Mouse (Mus musculus): ENCODE measurements at regions not wholly inside any gene's neighbourhood (a gene's known extent, or its start where the extent isn't known, plus 50 kb on each side); places are given as distances from the start of the nearest gene placed in this dataset.

DNA sequence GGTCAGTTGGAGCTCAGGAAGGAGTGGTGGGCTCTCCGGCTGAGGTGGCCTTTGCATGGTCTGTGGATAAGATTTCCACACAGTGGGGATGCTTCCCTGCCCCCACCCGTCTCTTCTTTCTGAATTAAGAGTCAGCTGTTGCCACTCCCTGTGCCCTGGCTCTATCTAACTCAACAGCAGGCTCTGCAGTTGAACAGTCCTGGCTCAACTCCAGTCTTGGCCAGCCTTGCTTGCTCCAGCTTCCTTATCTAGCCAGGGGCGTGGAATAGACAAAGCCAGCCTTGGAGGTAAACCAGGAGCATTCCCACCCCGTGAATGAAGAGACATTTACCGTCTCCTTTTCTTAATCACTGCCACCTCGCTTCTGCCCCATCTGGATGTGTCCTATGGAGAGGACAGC is 89.7 kb downstream of the Mn1 start:
- no peak for DNase-seq

DNA sequence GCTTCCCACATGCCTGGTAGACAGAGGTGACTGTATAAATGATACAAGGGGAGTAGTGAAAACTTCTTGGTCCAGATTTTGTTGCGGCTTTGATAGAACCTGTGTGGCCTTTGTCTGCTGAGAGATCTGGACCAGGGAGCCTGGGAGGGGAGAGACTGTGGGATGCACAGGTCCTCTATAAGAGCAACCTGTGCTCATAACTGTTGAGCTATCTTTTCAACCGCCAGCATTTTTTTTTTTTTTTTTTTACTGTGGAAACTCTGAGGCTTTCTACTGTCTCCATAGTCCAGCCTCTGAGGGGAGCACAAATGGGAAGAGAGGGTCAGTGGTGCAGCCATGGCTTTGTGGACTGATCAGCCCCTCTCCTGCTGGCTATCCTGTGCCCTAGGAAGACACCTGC is 90.2 kb downstream of the Mn1 start:
- no peak for DNase-seq

DNA sequence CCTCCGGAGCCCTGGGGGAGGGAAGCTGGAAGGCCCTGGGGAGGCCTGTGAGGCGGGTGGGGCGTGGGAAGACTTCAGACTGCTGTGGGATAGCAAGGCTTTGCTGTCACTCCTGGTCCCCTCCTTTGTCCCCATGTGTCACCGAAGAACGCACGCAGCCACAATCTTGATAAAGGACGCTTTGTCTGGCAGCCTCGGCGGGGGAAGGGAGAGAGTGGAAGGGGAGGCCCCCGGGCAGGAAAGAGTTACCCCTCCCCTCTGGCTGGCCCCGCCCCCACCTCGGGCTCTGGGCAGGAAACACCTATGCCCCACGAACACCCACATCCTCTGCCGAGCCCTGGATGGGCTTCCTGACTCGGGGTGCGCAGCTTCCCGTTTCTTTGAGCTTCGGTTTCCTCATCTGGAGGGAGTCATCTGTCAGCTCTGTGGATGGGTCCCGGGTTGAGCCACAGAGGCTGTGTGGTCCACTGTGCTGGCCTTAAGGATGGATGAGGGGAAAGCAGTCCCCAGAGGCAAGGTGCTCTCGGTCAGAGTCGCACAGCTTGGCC is 91.9 kb downstream of the Mn1 start:
- DNase-seq = peak; percentile 96 to 98

DNA sequence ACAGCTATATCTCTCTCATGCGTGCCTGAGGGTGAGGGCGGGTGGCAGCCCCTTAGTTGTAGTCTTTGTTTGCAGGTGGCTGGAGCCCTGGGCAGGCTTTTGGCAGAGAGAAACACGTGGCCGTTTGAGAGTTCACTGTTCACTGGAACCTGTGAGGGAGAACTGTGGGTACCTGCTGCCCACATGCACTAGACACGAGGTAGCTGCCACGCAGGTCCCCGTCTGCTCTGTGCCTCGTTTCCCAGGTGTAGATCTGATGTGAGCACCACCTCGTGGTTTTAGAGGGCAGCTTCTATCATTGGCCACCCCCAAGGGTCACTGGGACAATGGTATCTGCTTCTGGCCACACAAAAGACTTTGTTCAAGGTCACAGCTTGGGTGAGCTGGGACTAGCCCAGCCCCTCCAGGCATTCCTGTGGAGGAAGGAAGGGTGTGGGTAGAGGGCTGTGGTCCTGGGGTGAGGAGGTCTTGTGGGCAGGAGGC is 92.5 kb downstream of the Mn1 start:
- DNase-seq = no peak

DNA sequence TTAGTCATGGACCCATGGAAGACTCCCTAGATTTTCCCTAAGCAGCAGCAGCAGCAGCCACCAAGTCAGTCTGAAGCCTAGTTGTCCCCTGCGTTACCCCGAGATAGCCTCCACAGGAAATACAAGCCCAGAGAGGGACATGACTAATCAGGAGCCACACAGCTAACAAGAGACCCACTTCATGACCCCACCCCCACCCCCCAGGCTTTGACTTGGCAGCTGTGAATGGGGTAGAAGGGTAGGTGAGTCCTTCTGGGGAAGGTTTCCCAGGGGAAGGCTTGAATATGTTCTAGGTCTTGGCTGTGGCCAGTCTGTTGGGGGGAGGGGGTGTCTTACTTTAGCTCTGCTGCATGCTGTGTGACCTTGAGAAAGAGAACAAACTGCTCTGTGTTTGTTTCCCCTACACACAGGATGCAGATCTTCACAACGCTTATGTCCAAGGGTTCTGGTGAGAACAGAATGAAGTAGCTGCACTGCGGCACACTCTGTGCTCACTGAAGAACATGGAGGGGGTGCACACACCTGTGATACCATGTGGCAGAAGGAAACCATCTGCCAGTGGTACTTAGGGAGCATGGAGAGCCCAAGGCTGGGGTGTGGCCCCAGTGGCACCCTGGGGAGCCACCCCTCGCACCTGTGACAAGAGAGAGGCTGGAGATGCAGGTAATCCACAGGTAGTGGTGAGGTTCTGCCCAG is 93.2 kb downstream of the Mn1 start:
- DNase-seq = peak; percentile 56 to 77

DNA sequence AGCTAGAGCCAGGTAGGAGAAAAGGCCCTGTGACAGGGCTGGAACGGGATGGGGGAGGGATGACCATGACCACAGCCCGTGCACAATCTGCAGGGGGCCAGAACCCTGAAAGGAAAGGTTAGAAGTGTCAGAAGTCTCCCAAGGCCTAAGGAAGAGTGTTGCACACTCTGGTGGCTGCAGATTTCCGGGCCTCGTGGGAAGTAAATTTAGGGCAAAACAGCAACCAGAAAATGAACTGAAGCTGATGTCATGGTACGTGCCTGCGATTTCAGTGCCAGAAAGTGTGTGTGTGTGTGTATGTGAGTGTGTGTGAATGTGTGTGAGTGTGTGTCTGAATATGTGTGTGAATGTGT is 93.7 kb downstream of the Mn1 start:
- no peak for DNase-seq

DNA sequence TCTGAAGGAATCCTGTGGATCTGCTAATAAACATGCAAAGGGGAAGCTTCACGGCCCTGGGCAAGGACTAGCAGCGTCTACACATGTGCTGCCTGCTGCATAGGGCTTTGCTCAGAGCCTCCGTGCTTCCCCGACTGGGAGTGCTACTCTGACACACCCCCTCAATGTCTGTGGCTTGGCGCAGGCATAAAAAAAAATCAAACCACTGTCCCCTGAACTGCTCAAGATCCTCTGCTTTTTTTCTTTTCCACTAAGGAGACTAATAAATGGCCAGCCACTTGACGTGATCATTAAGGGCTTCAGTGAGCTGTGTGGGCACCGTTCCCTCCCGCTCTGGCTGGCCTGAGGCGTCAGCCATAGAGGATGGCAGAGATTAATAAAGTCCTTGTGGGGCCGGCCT is 94.8 kb downstream of the Mn1 start:
- no peak for DNase-seq

DNA sequence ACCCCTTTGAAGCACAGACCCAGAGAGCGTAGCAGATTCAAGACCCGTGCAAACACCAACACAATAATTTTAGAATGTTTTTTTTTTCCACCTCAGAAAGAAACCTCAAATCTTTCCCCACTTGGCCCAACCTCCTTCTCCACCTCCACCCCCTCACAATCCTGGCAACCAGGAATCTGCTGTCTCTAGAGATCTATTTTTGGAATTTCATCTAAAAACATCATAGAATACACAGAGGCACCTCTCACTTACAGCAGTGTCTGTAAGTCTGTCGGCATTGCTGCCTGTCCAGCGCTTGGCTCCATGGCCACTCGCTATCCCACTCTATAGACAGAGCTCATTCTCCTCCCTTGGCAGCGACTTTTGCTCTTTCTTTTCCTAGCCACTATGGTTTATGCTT is 96.8 kb downstream of the Mn1 start:
- no peak for DNase-seq

- DNase-seq = no peak
Observed at GRCm38 (mm10) chr5:111519059-111519458, 101.9 kb downstream of the Mn1 start.

GRCm38 (mm10) chr5:111519500-111520041 is 102.4 kb downstream of the Mn1 start:
- no peak for DNase-seq

DNA sequence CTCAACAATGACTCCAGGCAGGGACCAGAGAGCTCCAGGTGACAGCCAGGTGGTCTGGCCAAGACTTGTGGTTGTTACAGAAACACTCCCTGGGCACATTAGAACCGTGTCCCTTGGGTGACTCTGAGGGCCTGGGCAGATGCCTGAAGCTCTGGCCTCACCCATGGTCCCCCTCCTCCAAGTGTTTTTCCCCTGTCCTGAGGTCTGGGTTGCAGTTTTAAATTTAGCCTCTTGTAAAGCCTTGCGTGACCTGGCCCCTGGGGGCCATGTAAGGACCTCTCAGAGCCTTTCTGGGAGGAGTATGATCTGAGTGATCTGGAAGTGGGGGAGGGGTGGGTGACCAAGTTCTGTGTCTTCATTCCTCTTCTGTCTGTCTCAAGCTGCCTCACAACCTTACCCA is 104.7 kb downstream of the Mn1 start:
- DNase-seq = no peak

GRCm38 (mm10) chr5:111522586-111522985 is 105.4 kb downstream of the Mn1 start:
- no peak for DNase-seq

DNA sequence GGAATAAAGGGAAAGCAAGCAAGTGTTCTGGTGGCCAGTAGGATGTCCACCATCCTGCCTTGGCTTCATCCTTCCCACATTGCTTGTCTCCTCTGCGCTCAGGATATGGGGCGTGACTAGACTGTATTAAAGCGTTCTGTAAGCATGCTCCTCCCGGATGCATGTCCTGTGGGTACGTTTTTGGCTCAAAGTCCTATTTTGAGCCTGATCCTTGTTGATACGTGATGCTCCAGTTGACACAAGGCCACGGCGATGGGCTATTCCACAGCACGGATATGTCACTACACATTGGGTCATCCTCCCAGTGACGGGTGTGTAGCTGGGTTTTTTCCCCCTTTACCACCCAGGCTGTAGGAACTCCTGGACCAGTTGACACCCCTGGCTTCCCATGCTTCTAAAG is 110.6 kb downstream of the Mn1 start:
- no peak for DNase-seq

GRCm38 (mm10) chr5:111529096-111529495 is 111.9 kb downstream of the Mn1 start:
- DNase-seq = no peak

DNA sequence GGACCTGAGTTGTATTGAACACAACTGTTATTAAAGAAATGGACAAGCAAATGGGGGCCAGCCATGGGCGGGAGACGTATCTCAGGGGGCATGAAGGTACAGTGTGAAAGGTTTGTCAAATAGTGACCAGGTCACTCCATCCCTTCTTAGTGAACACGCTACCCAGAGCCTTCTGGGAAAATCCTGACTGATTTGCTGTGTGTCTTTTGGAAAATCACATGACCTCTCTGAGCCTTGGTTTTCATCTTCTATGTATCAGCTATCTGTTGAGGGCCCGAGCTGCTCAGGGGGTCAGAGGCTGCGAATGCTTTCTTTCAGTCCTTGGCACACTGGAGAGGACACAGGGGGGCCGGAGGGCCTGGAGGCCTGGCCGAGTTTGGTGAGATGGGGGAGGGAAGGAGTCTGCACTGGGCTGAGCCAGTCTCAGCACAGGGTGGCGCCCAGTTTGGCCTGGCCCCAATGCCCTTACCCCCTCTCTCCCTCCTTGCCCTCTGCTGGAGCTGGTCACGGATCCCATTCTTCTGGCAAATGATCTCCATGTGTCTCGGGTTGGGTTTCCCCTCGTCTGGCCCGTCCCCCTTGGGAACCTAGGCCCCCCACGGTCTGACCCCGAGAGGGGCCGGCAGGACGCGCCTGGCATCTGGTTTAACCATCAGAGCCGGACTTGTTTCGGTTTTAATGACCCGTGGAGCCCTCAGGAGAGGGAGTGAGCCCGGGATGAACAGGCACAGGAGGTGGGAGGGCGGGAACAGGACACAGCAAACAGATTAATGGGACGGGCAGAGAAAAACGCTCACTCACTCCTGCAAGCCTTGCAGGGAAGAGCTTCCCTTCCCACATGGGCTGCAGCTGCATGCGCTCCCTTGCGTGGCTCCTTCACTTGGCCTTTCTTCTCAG is 113.7 kb downstream of the Mn1 start:
- no peak for DNase-seq

DNA sequence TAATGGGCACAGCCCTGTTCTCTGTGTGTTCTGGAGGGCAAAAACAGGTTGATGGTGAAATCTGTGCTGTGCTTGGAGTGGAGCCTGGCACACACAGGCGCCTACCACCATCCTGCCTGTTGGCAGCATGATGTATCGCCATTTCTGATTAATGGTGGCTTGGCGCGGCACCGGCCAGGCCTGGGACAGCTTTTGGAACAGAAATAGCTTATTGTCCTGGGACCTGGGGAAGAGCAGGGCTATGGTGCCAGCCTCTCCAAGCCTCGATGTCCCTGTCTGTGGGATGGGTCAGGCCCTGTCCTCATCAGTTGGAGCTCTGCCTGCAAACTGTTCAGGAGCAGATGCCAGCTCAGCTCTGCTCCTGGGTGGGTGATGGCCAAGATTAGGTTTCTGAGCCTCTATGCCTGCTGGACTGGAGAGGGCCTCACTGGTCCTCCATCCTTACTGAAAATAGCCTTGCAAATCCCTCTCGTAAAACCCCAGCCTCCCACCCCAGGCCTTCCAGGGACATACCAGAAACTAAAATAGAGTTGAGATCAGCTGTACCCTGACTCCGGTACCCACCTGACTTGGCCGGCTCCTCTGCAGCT is 115.4 kb downstream of the Mn1 start:
- DNase-seq = no peak

DNA sequence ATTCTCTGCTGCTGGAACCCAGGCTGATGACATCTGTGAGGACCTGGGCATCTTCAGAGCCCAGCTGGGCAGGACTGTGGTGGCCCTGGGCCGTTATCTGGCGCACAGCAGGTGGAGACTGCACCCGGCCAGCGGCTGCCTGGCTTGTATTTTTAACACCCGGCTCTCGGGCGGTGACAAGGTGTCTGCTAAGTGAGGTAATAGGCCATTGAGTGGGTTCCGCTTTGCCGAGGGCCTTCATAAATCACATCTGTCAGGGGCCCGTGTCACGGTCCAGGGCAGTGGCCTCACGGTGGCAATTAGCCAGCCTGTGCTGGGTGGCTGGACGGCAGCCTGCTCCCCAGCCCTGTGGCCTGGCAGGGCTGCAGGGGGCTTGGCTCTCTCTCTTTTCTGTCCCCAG is 118.8 kb downstream of the Mn1 start:
- DNase-seq = no peak

- DNase-seq = no peak
Observed at GRCm38 (mm10) chr5:111538560-111539450, 121.6 kb downstream of the Mn1 start.

DNA sequence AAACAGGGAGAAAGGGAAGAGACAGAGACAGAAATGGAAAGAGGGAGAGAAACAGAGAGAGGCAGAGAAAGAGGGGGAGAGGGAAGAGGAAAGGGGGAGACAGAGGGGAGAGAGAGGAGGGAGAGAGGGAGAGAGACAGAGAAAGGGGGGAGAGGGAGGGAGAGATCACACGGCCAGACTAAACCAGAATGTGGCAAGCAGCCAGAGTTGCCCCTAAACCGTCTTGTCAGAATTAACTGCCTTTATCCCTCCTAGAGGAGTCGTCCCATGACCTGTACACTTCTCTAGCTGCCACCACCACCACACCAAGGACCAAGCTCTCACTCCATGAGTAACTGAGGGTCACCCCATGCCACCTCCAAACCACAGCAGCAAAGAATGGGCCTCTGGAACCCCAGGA is 123.3 kb downstream of the Mn1 start:
- no peak for DNase-seq

DNA sequence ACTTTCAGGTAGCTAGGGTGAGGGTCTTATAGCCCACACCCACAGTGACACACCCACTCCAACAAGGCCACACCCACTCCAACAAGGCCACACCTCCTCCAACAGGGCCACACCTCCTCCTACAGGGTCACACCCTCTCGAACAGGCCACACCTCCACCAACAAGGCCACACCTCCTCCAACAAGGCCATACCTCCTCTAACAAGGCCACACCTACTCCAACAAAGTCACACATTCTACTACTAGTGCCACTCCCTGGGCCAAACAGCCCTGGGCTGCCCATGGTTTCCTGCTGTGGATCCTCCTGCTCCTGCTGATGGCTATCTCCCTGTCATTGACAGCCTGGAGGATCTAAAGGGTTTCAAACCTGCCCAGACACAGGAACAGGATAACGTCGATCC is 124.9 kb downstream of the Mn1 start:
- DNase-seq = no peak

- no peak for DNase-seq
Observed at GRCm38 (mm10) chr5:111543721-111544495, 126.7 kb downstream of the Mn1 start.
